Mouse (Mus musculus) midbrain, embryonic 11.5 days (tissue): ENCODE measurements around the gene Sufu. TPM values are rescaled to one million over a fixed set of nuclear protein-coding genes. Genes with fewer than 3 reads are reported as not detected.
A peak's percentile ranks its signal among the peaks of the same experiment; 100 is the strongest.

ENCODE experiments used
- ATAC-seq: fragments of 200-750 bp; cut with Nextera tagmentation; 2 replicates; pipeline ENCODE4 v1.8.0; 2017; ENCODE audit warnings: moderate TSS enrichment, moderate library complexity; ENCODE audit not compliant: low FRiP score
- DNase-seq: peaks from one replicate; pipeline ENCODE4 v3.0.0; 2015; ENCODE audit warnings: low spot score; ENCODE audit errors: missing footprints
- H3K27ac ChIP-seq: fragments of 300-500 bp; sonication (generic); 2 replicates; pipeline ENCODE4 v1.5.1; 2014; ENCODE audit warnings: low read depth, low read length
- H3K27me3 ChIP-seq: fragments of 300-500 bp; sonication (generic); 2 replicates; pipeline ENCODE4 v1.6.1; 2014; ENCODE audit warnings: mild to moderate bottlenecking, low read length, moderate library complexity, mixed read lengths; ENCODE audit not compliant: control insufficient read depth, insufficient read depth
- H3K36me3 ChIP-seq: fragments of 300-500 bp; sonication (generic); 2 replicates; pipeline ENCODE4 v1.6.1; 2014; ENCODE audit warnings: mild to moderate bottlenecking, low read length, moderate library complexity, mixed read lengths; ENCODE audit not compliant: control insufficient read depth, insufficient read depth
- H3K4me1 ChIP-seq: fragments of 300-500 bp; sonication (generic); 2 replicates; pipeline ENCODE4 v1.6.1; 2014; ENCODE audit warnings: low read length; ENCODE audit not compliant: control insufficient read depth, insufficient read depth
- H3K4me2 ChIP-seq: fragments of 300-500 bp; sonication (generic); 2 replicates; pipeline ENCODE4 v1.6.1; 2014; ENCODE audit warnings: mild to moderate bottlenecking, moderate library complexity
- H3K4me3 ChIP-seq: fragments of 300-500 bp; sonication (generic); 2 replicates; pipeline ENCODE4 v1.5.1; 2014; ENCODE audit warnings: low read depth, low read length
- H3K9ac ChIP-seq: fragments of 300-500 bp; sonication (generic); 2 replicates; pipeline ENCODE4 v1.6.1; 2014; ENCODE audit warnings: low read length
- H3K9me3 ChIP-seq: fragments of 300-500 bp; sonication (generic); 2 replicates; pipeline ENCODE4 v1.6.1; 2016; ENCODE audit warnings: low read length; ENCODE audit not compliant: control insufficient read depth
- WGBS: fragments of 180-500 bp; shearing (Covaris S2); extraction: QIAGEN DNeasy Blood & Tissue Kit; methylation state at CpG from one replicate; pipeline ENCODE4 v1.1.7; 2014; 5-methylcytosine and 5-hydroxymethylcytosine counted together
- polyA plus RNA-seq: library from polyadenylated mRNA; unstranded; fragments of >200 nt; fragmentation: Nextera tagmentation; extraction: Ambion mirVana; gene quantifications from 2 replicates; pipeline ENCODE4 v1.2.1, GENCODE M21; 2014

The Sufu gene
- polyA plus RNA-seq, 1 experiment from 2014 or later: 38.7 TPM

GRCm38 (mm10) chr19:46515287-46515821 is 118.7 kb downstream of the Sufu start:
- H3K9ac ChIP-seq: no peak overlapping the region
- H3K4me1 ChIP-seq: peaks cover 27% of the 10 kb centered on the region
- H3K4me2 ChIP-seq: no peak overlapping the region
- H3K9me3 ChIP-seq: no peaks in the 10 kb centered on the region
- no peaks in the 10 kb centered on the region for H3K27me3 ChIP-seq
- H3K27ac ChIP-seq: no peak overlapping the region
- 90% methylated on average over 24 of the region's 24 CpGs for WGBS
- ATAC-seq (no peak), DNase-seq (no peak)
- H3K4me3 ChIP-seq: no peak overlapping the region
- H3K36me3 ChIP-seq: peaks cover 35% of the 10 kb centered on the region

- ATAC-seq (no peak), DNase-seq (peak; percentile 88)
- Histone ChIP-seq H3K4me2 (no peak overlapping the region), H3K9ac (no peak overlapping the region), H3K4me1 (peaks cover 27% of the 10 kb centered on the region), H3K27me3 (no peaks in the 10 kb centered on the region), H3K27ac (no peak overlapping the region; the same call in 1 of the 2 replicates), H3K36me3 (peaks cover 33% of the 10 kb centered on the region), H3K9me3 (no peaks in the 10 kb centered on the region), H3K4me3 (no peak overlapping the region)
- 33% methylated on average over 3 of the region's 3 CpGs for WGBS
Observed at GRCm38 (mm10) chr19:46516667-46517528, 120.2 kb downstream of the Sufu start.

- DNase-seq (peak; percentile 92), ATAC-seq (peak; percentile 58)
- 0 out of 2 replicates have a peak overlapping the region, but pooled peaks have one; percentile 9 for H3K4me3 ChIP-seq
- WGBS: 30% methylated on average over 9 of the region's 14 CpGs
- no peaks in the 10 kb centered on the region for H3K9me3 ChIP-seq
- H3K27ac ChIP-seq: peak overlapping the region; percentile 72
- peak overlapping the region; percentile 41; the same call in 1 of the 2 replicates for H3K9ac ChIP-seq
- H3K4me2 ChIP-seq: peak overlapping the region; percentile 39
- H3K4me1 ChIP-seq: peaks cover 27% of the 10 kb centered on the region
- H3K36me3 ChIP-seq: peaks cover 30% of the 10 kb centered on the region
- no peaks in the 10 kb centered on the region for H3K27me3 ChIP-seq
Observed at GRCm38 (mm10) chr19:46517529-46518351, 121.0 kb downstream of the Sufu start.

- Histone ChIP-seq H3K4me2 (peak overlapping the region; percentile 39), H3K9ac (0 out of 2 replicates have a peak overlapping the region, but pooled peaks have one; percentile 41), H3K36me3 (peaks cover 24% of the 10 kb centered on the region), H3K27ac (peak overlapping the region; percentile 72), H3K4me3 (peak overlapping the region; percentile 9; the same call in 1 of the 2 replicates), H3K4me1 (peaks cover 32% of the 10 kb centered on the region), H3K9me3 (no peaks in the 10 kb centered on the region), H3K27me3 (no peaks in the 10 kb centered on the region)
- peak; percentile 94 for DNase-seq
- WGBS: 0% methylated on average over 13 of the region's 13 CpGs
- peak; percentile 79 for ATAC-seq
Observed at GRCm38 (mm10) chr19:46518352-46518787, 121.7 kb downstream of the Sufu start.

- Histone ChIP-seq H3K27me3 (no peaks in the 10 kb centered on the region), H3K9me3 (no peaks in the 10 kb centered on the region), H3K4me3 (peak overlapping the region; percentile 9; the same call in 1 of the 2 replicates), H3K4me1 (peaks cover 38% of the 10 kb centered on the region), H3K9ac (0 out of 2 replicates have a peak overlapping the region, but pooled peaks have one; percentile 41), H3K36me3 (peaks cover 19% of the 10 kb centered on the region), H3K27ac (peak overlapping the region; percentile 72), H3K4me2 (peak overlapping the region; percentile 39)
- peak; percentile 86 for DNase-seq
- WGBS: 6% methylated on average over 5 of the region's 5 CpGs
- ATAC-seq: no peak
Observed at GRCm38 (mm10) chr19:46518828-46519621, 122.3 kb downstream of the Sufu start.

- Histone ChIP-seq H3K9ac (no peak overlapping the region), H3K27me3 (no peaks in the 10 kb centered on the region), H3K4me3 (no peak overlapping the region), H3K4me1 (peaks cover 60% of the 10 kb centered on the region), H3K4me2 (no peak overlapping the region), H3K9me3 (no peaks in the 10 kb centered on the region), H3K36me3 (no peaks in the 10 kb centered on the region), H3K27ac (no peak overlapping the region)
- no peak for DNase-seq
- ATAC-seq: no peak
Observed at GRCm38 (mm10) chr19:46521698-46522097, 125.0 kb downstream of the Sufu start.

- no peak overlapping the region for H3K4me2 ChIP-seq
- H3K4me3 ChIP-seq: no peak overlapping the region
- no peaks in the 10 kb centered on the region for H3K27me3 ChIP-seq
- no peak overlapping the region for H3K9ac ChIP-seq
- H3K27ac ChIP-seq: no peak overlapping the region
- ATAC-seq: no peak
- 43% methylated on average over 15 of the region's 15 CpGs for WGBS
- peaks cover 60% of the 10 kb centered on the region for H3K4me1 ChIP-seq
- DNase-seq: no peak
- no peaks in the 10 kb centered on the region for H3K36me3 ChIP-seq
- H3K9me3 ChIP-seq: no peaks in the 10 kb centered on the region
Observed at GRCm38 (mm10) chr19:46522433-46523044, 125.8 kb downstream of the Sufu start.

GRCm38 (mm10) chr19:46523131-46523479 is 126.4 kb downstream of the Sufu start:
- Histone ChIP-seq H3K4me1 (peaks cover 60% of the 10 kb centered on the region), H3K4me2 (peak overlapping the region; percentile 47), H3K27me3 (no peaks in the 10 kb centered on the region), H3K4me3 (no peak overlapping the region), H3K9ac (peak overlapping the region; percentile 17), H3K9me3 (no peaks in the 10 kb centered on the region), H3K36me3 (no peaks in the 10 kb centered on the region), H3K27ac (peak overlapping the region; percentile 74)
- ATAC-seq: no peak
- peak; percentile 86 for DNase-seq
